Mouse (Mus musculus) heart, embryonic 15.5 days (tissue): ENCODE data around the gene Syncrip. TPM values are rescaled to one million over a fixed set of nuclear protein-coding genes. Genes with fewer than 3 reads are reported as not detected.

Experiments used
- ATAC-seq: fragments of 200-750 bp; cut with Nextera tagmentation; replicated peaks from 2 replicates; pipeline ENCODE4 v1.8.0; 2017; ENCODE audit warnings: low read depth, moderate TSS enrichment; ENCODE audit not compliant: insufficient number of reproducible peaks, insufficient read depth, low FRiP score
- H3K27ac ChIP-seq: fragments of 300-500 bp; sonication (generic); 2 replicates; pipeline ENCODE4 v1.5.1; 2015; ENCODE audit warnings: mild to moderate bottlenecking, inconsistent platforms
- H3K27me3 ChIP-seq: fragments of 300-500 bp; sonication (generic); 2 replicates; pipeline ENCODE4 v1.6.1; 2015; ENCODE audit warnings: inconsistent platforms
- H3K36me3 ChIP-seq: fragments of 300-500 bp; sonication (generic); 2 replicates; pipeline ENCODE4 v1.6.1; 2015; ENCODE audit warnings: mild to moderate bottlenecking, inconsistent platforms
- H3K4me1 ChIP-seq: fragments of 300-500 bp; sonication (generic); replicated peaks from 2 replicates; pipeline ENCODE4 v1.6.1; 2015; ENCODE audit warnings: inconsistent platforms
- H3K4me2 ChIP-seq: fragments of 300-500 bp; sonication (generic); 2 replicates; pipeline ENCODE4 v1.6.1; 2015; ENCODE audit warnings: inconsistent platforms, mild to moderate bottlenecking, moderate library complexity
- H3K4me3 ChIP-seq: fragments of 300-500 bp; sonication (generic); 2 replicates; pipeline ENCODE4 v1.5.1; 2015; ENCODE audit warnings: mild to moderate bottlenecking, inconsistent platforms
- H3K9ac ChIP-seq: fragments of 300-500 bp; sonication (generic); 2 replicates; pipeline ENCODE4 v1.6.1; 2015; ENCODE audit warnings: mild to moderate bottlenecking, inconsistent platforms
- H3K9me3 ChIP-seq: fragments of 300-500 bp; sonication (generic); replicated peaks from 2 replicates; pipeline ENCODE4 v1.6.1; 2016; ENCODE audit warnings: inconsistent platforms
- WGBS: fragments of 180-500 bp; shearing (Covaris S2); methylation state at CpG from one replicate; pipeline ENCODE4 v1.1.7; 2015; ENCODE audit warnings: mixed read lengths; 5-methylcytosine and 5-hydroxymethylcytosine counted together
- polyA plus RNA-seq: library from polyadenylated mRNA; unstranded; fragments of >200 nt; fragmentation: Nextera tagmentation; extraction: Ambion mirVana; gene quantifications from 2 replicates; pipeline ENCODE4 v1.2.1, GENCODE M21; 2015

Gene Syncrip
- polyA plus RNA-seq, 1 experiment from 2014 or later = 52.1 TPM

- peaks cover 25% of the 10 kb centered on the region for H3K36me3 ChIP-seq
- H3K27me3 ChIP-seq = no peaks in the 10 kb centered on the region
- WGBS = 97% methylated on average over 4 of the region's 4 CpGs
- no peaks in the 10 kb centered on the region; the same call in 1 of the 2 replicates for H3K9me3 ChIP-seq
- no peak overlapping the region for H3K9ac ChIP-seq
- no peak overlapping the region for H3K27ac ChIP-seq
- H3K4me3 ChIP-seq = no peak overlapping the region
- no peak for ATAC-seq
- H3K4me2 ChIP-seq = no peak overlapping the region
- peaks cover 2% of the 10 kb centered on the region; the same call in 1 of the 2 replicates for H3K4me1 ChIP-seq
These were observed 59.9 kb downstream of the Syncrip start for GRCm38 (mm10) chr9:88422428-88422827.

GRCm38 (mm10) chr9:88416752-88417151, 65.6 kb downstream of the Syncrip start:
- no peak overlapping the region for H3K4me2 ChIP-seq
- 80% methylated on average over 1 of the region's 1 CpGs for WGBS
- no peaks in the 10 kb centered on the region for H3K9me3 ChIP-seq
- no peaks in the 10 kb centered on the region for H3K27me3 ChIP-seq
- H3K9ac ChIP-seq = no peak overlapping the region
- no peaks in the 10 kb centered on the region for H3K4me1 ChIP-seq
- peaks cover 17% of the 10 kb centered on the region for H3K36me3 ChIP-seq
- no peak overlapping the region for H3K4me3 ChIP-seq
- ATAC-seq = no peak
- no peak overlapping the region for H3K27ac ChIP-seq

- no peak overlapping the region for H3K9ac ChIP-seq
- H3K4me2 ChIP-seq = no peak overlapping the region
- no peak overlapping the region for H3K4me3 ChIP-seq
- H3K36me3 ChIP-seq = peaks cover 19% of the 10 kb centered on the region
- no peaks in the 10 kb centered on the region for H3K27me3 ChIP-seq
- ATAC-seq = no peak
- no peaks in the 10 kb centered on the region for H3K4me1 ChIP-seq
- no peaks in the 10 kb centered on the region for H3K9me3 ChIP-seq
- no peak overlapping the region for H3K27ac ChIP-seq
- 84% methylated on average over 2 of the region's 2 CpGs for WGBS
These were observed 72.4 kb downstream of the Syncrip start for GRCm38 (mm10) chr9:88409978-88410377.

DNA sequence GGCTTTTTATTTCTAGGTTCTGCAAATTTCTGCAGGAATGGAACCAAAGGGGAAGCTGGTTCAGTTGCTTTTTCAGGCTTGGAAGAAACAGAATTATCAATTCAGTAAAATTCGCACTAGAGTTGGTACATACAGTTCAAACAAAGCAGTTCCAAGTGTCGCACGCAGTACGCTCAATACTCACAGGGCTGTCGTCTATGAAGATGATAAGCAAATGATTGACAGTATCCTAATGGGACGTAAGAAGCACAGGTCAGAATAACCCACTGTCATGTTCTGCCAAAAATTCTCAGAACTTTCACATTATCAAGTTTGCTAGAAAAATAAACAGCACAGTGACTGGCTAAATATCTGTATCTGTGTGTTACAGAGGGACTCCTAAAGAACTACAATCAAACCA, 77.9 kb downstream of the Syncrip start:
- ATAC-seq = no peak
- Histone ChIP-seq H3K4me3 (0 out of 2 replicates have a peak overlapping the region, but pooled peaks have one; percentile 0), H3K9ac (no peak overlapping the region), H3K36me3 (peaks cover 38% of the 10 kb centered on the region), H3K27me3 (no peaks in the 10 kb centered on the region), H3K27ac (peak overlapping the region; percentile 54), H3K4me1 (no peaks in the 10 kb centered on the region), H3K4me2 (no peak overlapping the region), H3K9me3 (no peaks in the 10 kb centered on the region)
- 66% methylated on average over 6 of the region's 6 CpGs for WGBS

DNA sequence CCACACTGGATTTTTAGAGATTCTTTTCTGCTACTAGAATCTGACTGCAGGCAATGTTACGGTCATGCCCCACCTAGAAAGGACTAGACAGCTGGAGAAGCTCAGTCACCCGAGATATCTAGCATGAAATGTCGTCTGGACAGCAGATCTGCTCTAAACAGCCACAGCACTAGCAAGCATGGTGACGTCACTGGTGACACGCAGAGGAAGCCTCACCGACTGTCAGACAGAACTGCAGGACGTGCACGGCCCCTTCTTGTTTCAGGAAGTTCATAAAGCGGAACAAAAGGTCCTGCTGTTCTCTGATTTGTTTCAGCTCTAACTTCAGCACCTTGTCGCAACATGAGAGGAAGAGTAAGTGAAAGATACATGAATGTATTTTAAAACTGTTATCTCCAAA, 78.3 kb downstream of the Syncrip start:
- peak overlapping the region; percentile 54 for H3K27ac ChIP-seq
- H3K36me3 ChIP-seq = peaks cover 38% of the 10 kb centered on the region
- H3K4me3 ChIP-seq = 0 out of 2 replicates have a peak overlapping the region, but pooled peaks have one; percentile 0
- 54% methylated on average over 10 of the region's 10 CpGs for WGBS
- no peaks in the 10 kb centered on the region for H3K9me3 ChIP-seq
- no peak for ATAC-seq
- H3K9ac ChIP-seq = no peak overlapping the region
- H3K4me2 ChIP-seq = no peak overlapping the region
- H3K27me3 ChIP-seq = no peaks in the 10 kb centered on the region
- no peaks in the 10 kb centered on the region for H3K4me1 ChIP-seq

GRCm38 (mm10) chr9:88398461-88398860, 83.9 kb downstream of the Syncrip start:
- Histone ChIP-seq H3K9me3 (no peaks in the 10 kb centered on the region), H3K36me3 (peaks cover 58% of the 10 kb centered on the region), H3K27ac (no peak overlapping the region), H3K4me2 (no peak overlapping the region), H3K4me1 (no peaks in the 10 kb centered on the region), H3K9ac (no peak overlapping the region), H3K27me3 (no peaks in the 10 kb centered on the region), H3K4me3 (no peak overlapping the region)
- WGBS = 64% methylated on average over 1 of the region's 1 CpGs
- no peak for ATAC-seq

Other genes starting within 250 kb of the Syncrip start
- gene Nt5e, start 155.4 kb downstream of the Syncrip start, polyA plus RNA-seq = 4.4 and 5.0 TPM in 2 replicates
- 28.0 and 29.0 TPM in 2 replicates for gene Snx14, start 43.6 kb downstream of the Syncrip start, polyA plus RNA-seq
- gene Gm20537, start 26.0 kb downstream of the Syncrip start, polyA plus RNA-seq = 0.30 and 0.62 TPM in 2 replicates
- 7.6 and 9.0 TPM in 2 replicates for gene Zfp949, start 65.4 kb upstream of the Syncrip start, polyA plus RNA-seq
- 0.08 and 0.16 TPM in 2 replicates for gene Trim43a, start 98.3 kb upstream of the Syncrip start, polyA plus RNA-seq
- gene Mthfsl, start 237.7 kb upstream of the Syncrip start, polyA plus RNA-seq = 29.7 and 34.0 TPM in 2 replicates
- 0.39 and 1.1 TPM in 2 replicates for gene Bcl2a1d, start 249.3 kb upstream of the Syncrip start, polyA plus RNA-seq